Mouse (Mus musculus) colon, adult 2 months (tissue): ENCODE data around the gene Hprt. TPM values are rescaled to one million over a fixed set of nuclear protein-coding genes. Genes with fewer than 3 reads are reported as not detected.

Experiments
- polyA plus RNA-seq: library from polyadenylated mRNA; depleted of rRNA; stranded (reverse); fragments of >200 nt; gene quantifications from 2 replicates; pipeline ENCODE4 v1.2.3, GENCODE M21; 2012; rRNA removed

Hprt gene
- 6.6 and 6.9 TPM in 2 replicates for polyA plus RNA-seq

GRCm38 (mm10) chrX:52987905-52988783 is at the start of gene Hprt:
Gene Hprt, plus strand, starts transcription at chrX:52988137.

Other genes with a start within 250 kb of the Hprt start
- not detected in 2 replicates for gene Ccdc160, start 196.9 kb upstream of the Hprt start, polyA plus RNA-seq
- 0.59 and 0.62 TPM in 2 replicates for gene Phf6, start 75.9 kb upstream of the Hprt start, polyA plus RNA-seq